Mouse (Mus musculus): ENCODE results near the gene Eef2.
A peak's percentile ranks its signal among the peaks of the same experiment; 100 is the strongest.
"Not testable (repeated sequence)": the region's sequence is repeated elsewhere in the genome, so short reads cannot be mapped to it uniquely, and the experiment has no call there.

Gene Eef2

GRCm38 (mm10) chr10:81202978-81203720 is 26.7 kb downstream of the Eef2 start:
- no peak for DNase-seq

- DNase-seq, result no peak
Measured at GRCm38 (mm10) chr10:81204137-81204536, 27.7 kb downstream of the Eef2 start.

- DNase-seq, result no peak
Measured at GRCm38 (mm10) chr10:81210154-81210553, 33.7 kb downstream of the Eef2 start.

- no peak for DNase-seq
Measured at GRCm38 (mm10) chr10:81216260-81216659, 39.8 kb downstream of the Eef2 start.

GRCm38 (mm10) chr10:81216810-81217209 is 40.4 kb downstream of the Eef2 start:
- DNase-seq, result no peak

GRCm38 (mm10) chr10:81217267-81217666 is 40.8 kb downstream of the Eef2 start:
- not testable (repeated sequence) for DNase-seq

GRCm38 (mm10) chr10:81217964-81218363 is 41.5 kb downstream of the Eef2 start:
- DNase-seq, result peak; percentile 57 to 75

GRCm38 (mm10) chr10:81221402-81222015 is 45.1 kb downstream of the Eef2 start:
- DNase-seq, result no peak

- not testable (repeated sequence) for DNase-seq
Measured at GRCm38 (mm10) chr10:81223731-81224130, 47.3 kb downstream of the Eef2 start.

- DNase-seq, result no peak
Measured at GRCm38 (mm10) chr10:81229735-81230437, 53.5 kb downstream of the Eef2 start.

- DNase-seq, result no peak
Measured at GRCm38 (mm10) chr10:81230438-81231332, 54.3 kb downstream of the Eef2 start, which contains the start of gene Atcay. Gene Atcay (minus strand): TSS chr10:81230833.

- DNase-seq, result no peak
Measured at GRCm38 (mm10) chr10:81231436-81231835, 55.0 kb downstream of the Eef2 start.

Data from spleen, adult 18-20 months (tissue).